Mouse (Mus musculus) intestine, embryonic 16.5 days (tissue): ENCODE measurements around the gene Map4k2. TPM values are rescaled to one million over a fixed set of nuclear protein-coding genes. Genes with fewer than 3 reads are reported as not detected.

Experiments
- ATAC-seq: fragments of 200-750 bp; cut with Nextera tagmentation; 2 replicates; pipeline ENCODE4 v1.8.0; 2017; ENCODE audit warnings: moderate TSS enrichment, moderate library complexity
- H3K27ac ChIP-seq: fragments of 300-500 bp; sonication (generic); 2 replicates; pipeline ENCODE4 v1.5.1; 2014; ENCODE audit warnings: mild to moderate bottlenecking, low read length
- H3K27me3 ChIP-seq: fragments of 300-500 bp; sonication (generic); replicated peaks from 2 replicates; pipeline ENCODE4 v1.6.1; 2014; ENCODE audit warnings: low read length, control low read depth, mixed read lengths; ENCODE audit not compliant: control insufficient read depth, insufficient read depth
- H3K36me3 ChIP-seq: fragments of 300-500 bp; sonication (generic); 2 replicates; pipeline ENCODE4 v1.6.1; 2014; ENCODE audit warnings: low read length, control low read depth; ENCODE audit not compliant: control insufficient read depth, insufficient read depth
- H3K4me1 ChIP-seq: fragments of 300-500 bp; sonication (generic); 2 replicates; pipeline ENCODE4 v1.6.1; 2014; ENCODE audit warnings: low read length, control low read depth, mixed read lengths; ENCODE audit not compliant: control insufficient read depth, insufficient read depth
- H3K4me2 ChIP-seq: fragments of 300-500 bp; sonication (generic); 2 replicates; pipeline ENCODE4 v1.6.1; 2014; ENCODE audit warnings: low read depth, low read length, control low read depth
- H3K4me3 ChIP-seq: fragments of 300-500 bp; sonication (generic); 2 replicates; pipeline ENCODE4 v1.5.1; 2014; ENCODE audit warnings: mild to moderate bottlenecking, low read length
- H3K9ac ChIP-seq: fragments of 300-500 bp; sonication (generic); 2 replicates; pipeline ENCODE4 v1.6.1; 2014; ENCODE audit warnings: low read depth, low read length
- H3K9me3 ChIP-seq: fragments of 300-500 bp; sonication (generic); 2 replicates; pipeline ENCODE4 v1.6.1; 2016; ENCODE audit warnings: low read length, control low read depth; ENCODE audit not compliant: control insufficient read depth
- WGBS: fragments of 180-500 bp; shearing (Covaris S2); extraction: QIAGEN DNeasy Blood & Tissue Kit; methylation state at CpG from one replicate; pipeline ENCODE4 v1.1.7; 2014; 5-methylcytosine and 5-hydroxymethylcytosine counted together
- polyA plus RNA-seq: library from polyadenylated mRNA; unstranded; fragments of >200 nt; fragmentation: Nextera tagmentation; extraction: Ambion mirVana; gene quantifications from 2 replicates; pipeline ENCODE4 v1.2.1, GENCODE M21; 2015

Gene Map4k2
- polyA plus RNA-seq, 1 experiment from 2014 or later: 10.0 TPM

GRCm38 (mm10) chr19:6349215-6349983, 8.5 kb downstream of the Map4k2 start:
- Histone ChIP-seq H3K27ac (no peak overlapping the region), H3K27me3 (no peaks in the 10 kb centered on the region), H3K4me3 (no peak overlapping the region), H3K9me3 (no peaks in the 10 kb centered on the region), H3K4me1 (no peaks in the 10 kb centered on the region; the same call in 1 of the 2 replicates), H3K36me3 (no peaks in the 10 kb centered on the region), H3K9ac (no peak overlapping the region), H3K4me2 (no peak overlapping the region)
- 40% methylated on average over 14 of the region's 14 CpGs for WGBS
- peak; percentile 31; the same call in 1 of the 2 replicates for ATAC-seq

- no peaks in the 10 kb centered on the region for H3K36me3 ChIP-seq
- WGBS: 70% methylated on average over 14 of the region's 14 CpGs
Measured at GRCm38 (mm10) chr19:6351431-6352106, 10.6 kb downstream of the Map4k2 start.

GRCm38 (mm10) chr19:6352107-6352505, 11.2 kb downstream of the Map4k2 start:
- Histone ChIP-seq H3K4me1 (no peaks in the 10 kb centered on the region; the same call in 1 of the 2 replicates), H3K27ac (no peak overlapping the region), H3K27me3 (no peaks in the 10 kb centered on the region), H3K36me3 (no peaks in the 10 kb centered on the region), H3K4me3 (no peak overlapping the region), H3K9ac (no peak overlapping the region), H3K4me2 (no peak overlapping the region), H3K9me3 (no peaks in the 10 kb centered on the region)
- ATAC-seq: no peak
- 88% methylated on average over 2 of the region's 2 CpGs for WGBS

More at GRCm38 (mm10) chr19:6351431-6352106, 10.6 kb downstream of the Map4k2 start:
- H3K4me3 ChIP-seq: no peak overlapping the region
- no peaks in the 10 kb centered on the region; the same call in 1 of the 2 replicates for H3K4me1 ChIP-seq
- no peak overlapping the region for H3K4me2 ChIP-seq
- H3K9me3 ChIP-seq: no peaks in the 10 kb centered on the region
- no peak overlapping the region for H3K27ac ChIP-seq
- no peak for ATAC-seq
- H3K27me3 ChIP-seq: no peaks in the 10 kb centered on the region
- H3K9ac ChIP-seq: no peak overlapping the region

- Histone ChIP-seq H3K36me3 (no peaks in the 10 kb centered on the region), H3K27me3 (no peaks in the 10 kb centered on the region), H3K4me1 (no peaks in the 10 kb centered on the region; the same call in 1 of the 2 replicates), H3K4me2 (no peak overlapping the region), H3K4me3 (no peak overlapping the region), H3K9me3 (no peaks in the 10 kb centered on the region), H3K27ac (no peak overlapping the region), H3K9ac (no peak overlapping the region)
- ATAC-seq: no peak
- 88% methylated on average over 7 of the region's 7 CpGs for WGBS
Measured at GRCm38 (mm10) chr19:6354030-6354429, 13.1 kb downstream of the Map4k2 start.

- no peaks in the 10 kb centered on the region for H3K9me3 ChIP-seq
- no peaks in the 10 kb centered on the region for H3K27me3 ChIP-seq
- ATAC-seq: no peak
Measured at GRCm38 (mm10) chr19:6361291-6361690, 20.4 kb downstream of the Map4k2 start.

GRCm38 (mm10) chr19:6363091-6363410, 22.1 kb downstream of the Map4k2 start:
- Histone ChIP-seq H3K27ac (peak overlapping the region; percentile 67), H3K9ac (peak overlapping the region; percentile 53)
- peak; percentile 91 for ATAC-seq

More at GRCm38 (mm10) chr19:6361291-6361690, 20.4 kb downstream of the Map4k2 start:
- H3K9ac ChIP-seq: no peak overlapping the region
- WGBS: 95% methylated on average over 3 of the region's 3 CpGs
- H3K36me3 ChIP-seq: peaks cover 6% of the 10 kb centered on the region
- H3K27ac ChIP-seq: no peak overlapping the region
- peaks cover 14% of the 10 kb centered on the region for H3K4me1 ChIP-seq
- no peak overlapping the region for H3K4me2 ChIP-seq
- H3K4me3 ChIP-seq: no peak overlapping the region

GRCm38 (mm10) chr19:6363411-6364240, 22.7 kb downstream of the Map4k2 start, which contains the start of gene Sf1:
Gene Sf1 (plus strand): TSS chr19:6363690.
- H3K4me3 ChIP-seq: peak within 1 kb of the TSS; percentile 98
- WGBS: under 1% methylated on average over 85 of the region's 85 CpGs
- no peaks in the 10 kb centered on the region for H3K27me3 ChIP-seq
- H3K9ac ChIP-seq: peak within 1 kb of the TSS; percentile 99
- H3K9me3 ChIP-seq: no peaks in the 10 kb centered on the region
- peak; percentile 98 for ATAC-seq
- peaks cover 18% of the 10 kb centered on the region for H3K4me1 ChIP-seq
- H3K36me3 ChIP-seq: peaks cover 11% of the 10 kb centered on the region
- H3K27ac ChIP-seq: peak within 1 kb of the TSS; percentile 100
- H3K4me2 ChIP-seq: peak within 1 kb of the TSS; percentile 65

More at GRCm38 (mm10) chr19:6363091-6363410, 22.1 kb downstream of the Map4k2 start:
- peak overlapping the region; percentile 49 for H3K4me2 ChIP-seq
- H3K36me3 ChIP-seq: peaks cover 11% of the 10 kb centered on the region
- WGBS: 1% methylated on average over 11 of the region's 11 CpGs
- no peaks in the 10 kb centered on the region for H3K27me3 ChIP-seq
- H3K9me3 ChIP-seq: no peaks in the 10 kb centered on the region
- peak overlapping the region; percentile 98 for H3K4me3 ChIP-seq
- peaks cover 18% of the 10 kb centered on the region for H3K4me1 ChIP-seq

- Histone ChIP-seq H3K9me3 (no peaks in the 10 kb centered on the region), H3K27me3 (no peaks in the 10 kb centered on the region), H3K4me1 (peaks cover 18% of the 10 kb centered on the region), H3K27ac (peak overlapping the region; percentile 100), H3K4me2 (peak overlapping the region; percentile 65), H3K4me3 (peak overlapping the region; percentile 98), H3K9ac (peak overlapping the region; percentile 99), H3K36me3 (peaks cover 11% of the 10 kb centered on the region)
- 0 out of 2 replicates have a peak, but pooled peaks have one; percentile 1 for ATAC-seq
- under 1% methylated on average over 55 of the region's 55 CpGs for WGBS
Measured at GRCm38 (mm10) chr19:6364317-6364725, 23.4 kb downstream of the Map4k2 start.

- H3K27me3 ChIP-seq: no peaks in the 10 kb centered on the region
- peak overlapping the region; percentile 65 for H3K4me2 ChIP-seq
- H3K9ac ChIP-seq: peak overlapping the region; percentile 99
- peaks cover 11% of the 10 kb centered on the region for H3K36me3 ChIP-seq
- H3K4me3 ChIP-seq: peak overlapping the region; percentile 98
- no peaks in the 10 kb centered on the region for H3K9me3 ChIP-seq
- 3% methylated on average over 2 of the region's 2 CpGs for WGBS
- peaks cover 18% of the 10 kb centered on the region for H3K4me1 ChIP-seq
- no peak overlapping the region for H3K27ac ChIP-seq
- ATAC-seq: no peak
Measured at GRCm38 (mm10) chr19:6364842-6365241, 23.9 kb downstream of the Map4k2 start.
